Mouse (Mus musculus) T-helper 17 cell (primary cell): Measurements from ENCODE around the gene Slc25a18.

Source experiments
- in situ Hi-C, 2 experiments: fragments of 300-600 bp; cut with MboI, MseI; formaldehyde crosslinking; loops; 1 replicate in 1 of 2; 2 replicates in 1 of 2; pipeline ENCODE4 v1.15.1; 2025; ENCODE audit warnings: high pct_unique_total_duplicates in 2 of 2

The Slc25a18 gene

DNA sequence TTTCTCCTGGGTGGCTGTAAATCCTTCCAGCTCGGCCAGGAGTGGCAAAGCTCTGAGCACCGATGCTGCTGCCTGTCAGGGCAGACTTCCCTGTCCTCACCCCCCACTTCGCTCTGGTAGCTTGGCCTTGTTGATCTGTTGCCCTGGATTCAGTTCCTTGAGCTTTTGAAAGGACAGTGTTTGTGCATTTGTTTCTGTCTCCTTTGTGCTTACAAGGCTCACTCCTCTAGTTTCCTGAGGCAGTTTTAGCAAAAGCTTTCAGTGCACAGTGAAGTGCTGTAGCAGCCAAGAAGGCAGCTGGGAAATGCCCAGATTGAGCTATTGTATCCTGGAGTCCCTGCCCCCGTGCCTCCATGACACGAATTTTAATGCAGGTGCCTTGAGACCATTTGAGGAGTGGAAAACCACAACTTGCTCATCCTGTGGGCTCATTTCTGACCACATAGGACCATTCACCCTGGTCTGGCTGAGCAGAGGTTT lies at the start of gene Slc25a18:
Gene Slc25a18, plus strand, starts transcription at position 430 of the 480 bp plus-strand sequence.
- in situ Hi-C loops, result no loop called here

DNA sequence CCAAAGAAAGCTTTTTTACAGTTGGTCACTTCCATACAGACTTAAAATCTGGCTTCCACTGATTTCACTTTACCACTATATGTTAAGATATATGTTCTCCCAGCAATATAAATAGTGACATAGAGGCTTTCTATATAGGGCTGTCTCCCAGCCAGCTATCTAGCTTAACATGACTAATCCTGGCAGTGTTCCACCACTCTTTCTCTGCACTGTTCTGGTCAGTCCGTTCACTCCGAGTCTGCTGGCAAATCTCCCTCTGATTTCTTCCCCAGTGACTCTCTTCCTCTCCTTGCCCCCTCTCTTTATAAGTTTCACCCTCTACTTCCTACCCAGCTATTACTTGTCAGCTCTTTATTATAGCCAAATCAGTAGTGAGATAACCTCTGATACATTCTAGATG lies 47.4 kb upstream of the Slc25a18 start:
- in situ Hi-C loops, result no loop called here

DNA sequence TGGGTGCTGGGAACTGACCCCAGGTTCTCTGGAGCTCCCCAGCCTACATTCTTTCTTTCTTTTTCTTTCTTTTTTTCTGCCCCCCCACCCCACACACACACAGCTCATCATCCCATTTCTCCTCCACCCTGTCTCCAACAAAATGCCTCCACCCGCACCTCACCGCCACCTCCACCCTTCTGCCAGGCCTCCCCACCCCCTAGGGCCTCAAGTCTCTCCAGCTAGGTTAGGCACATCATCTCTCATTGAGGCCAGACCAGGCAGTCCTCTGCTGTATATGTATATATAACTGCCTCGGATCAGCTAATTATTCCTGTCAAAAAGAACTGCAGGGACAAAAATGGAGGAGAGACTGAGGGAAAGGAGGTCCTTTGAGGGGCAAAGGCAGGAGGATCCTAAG lies 37.4 kb upstream of the Slc25a18 start:
- in situ Hi-C loops, result no loop called here

DNA sequence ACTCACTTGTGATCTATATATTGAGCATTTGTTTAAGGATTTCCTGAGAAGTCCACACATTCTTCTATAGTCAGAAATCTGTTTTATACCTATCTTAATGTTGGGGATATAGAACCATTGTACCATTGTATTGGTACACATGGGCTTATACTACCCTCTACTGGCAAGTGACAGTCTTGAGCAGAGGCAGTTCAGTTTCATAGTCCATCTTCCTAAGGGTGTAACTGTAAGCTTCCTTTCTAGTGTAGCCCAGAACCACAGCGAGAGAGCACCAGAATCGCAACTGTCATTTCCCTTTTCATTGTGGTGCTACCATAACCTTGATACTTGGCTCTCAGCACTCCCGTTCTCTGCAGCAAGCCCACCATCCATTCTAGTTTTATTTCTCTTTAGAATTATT lies 36.8 kb upstream of the Slc25a18 start:
- in situ Hi-C loops, result no loop called here

DNA sequence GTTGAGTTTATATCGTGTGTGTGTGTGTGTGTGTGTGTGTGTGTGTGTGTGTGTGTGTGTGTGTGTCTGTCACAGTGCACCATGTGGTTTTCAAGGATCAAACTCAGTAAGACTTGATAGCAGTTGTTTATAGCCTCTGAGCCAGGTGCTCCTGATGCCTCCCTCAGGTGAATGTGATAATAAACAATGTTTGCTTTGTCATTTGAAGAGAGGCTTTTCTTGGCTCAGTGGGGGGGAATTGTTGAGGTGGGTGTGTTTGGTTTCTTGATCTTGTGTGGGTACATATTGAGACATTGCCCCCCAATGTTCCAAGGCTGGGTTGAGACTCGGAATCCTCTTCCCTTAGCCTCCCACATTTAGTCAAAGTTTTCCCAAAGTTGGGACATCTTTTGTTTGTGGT lies 30.2 kb upstream of the Slc25a18 start:
- in situ Hi-C loops, result no loop called here

DNA sequence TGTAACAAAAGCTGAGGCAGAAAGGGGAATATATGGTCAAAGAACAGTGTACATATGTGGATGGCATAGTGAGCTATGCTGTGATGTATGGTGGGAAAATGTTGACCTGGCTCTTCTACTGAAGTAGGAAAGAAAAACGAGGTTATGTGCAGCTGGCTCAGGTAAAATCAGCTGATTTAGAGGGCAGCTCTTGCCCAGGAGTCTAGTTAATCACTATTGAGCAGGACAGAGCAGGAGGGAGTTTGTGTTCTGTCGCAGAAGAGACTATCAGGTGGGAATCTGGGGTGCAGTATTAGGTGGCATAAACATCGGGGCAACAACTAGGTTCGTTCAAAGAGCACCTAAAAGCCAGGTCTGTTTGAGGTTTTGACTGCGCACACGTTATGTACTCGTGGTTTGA lies 29.1 kb upstream of the Slc25a18 start:
- in situ Hi-C loops, result no loop called here

DNA sequence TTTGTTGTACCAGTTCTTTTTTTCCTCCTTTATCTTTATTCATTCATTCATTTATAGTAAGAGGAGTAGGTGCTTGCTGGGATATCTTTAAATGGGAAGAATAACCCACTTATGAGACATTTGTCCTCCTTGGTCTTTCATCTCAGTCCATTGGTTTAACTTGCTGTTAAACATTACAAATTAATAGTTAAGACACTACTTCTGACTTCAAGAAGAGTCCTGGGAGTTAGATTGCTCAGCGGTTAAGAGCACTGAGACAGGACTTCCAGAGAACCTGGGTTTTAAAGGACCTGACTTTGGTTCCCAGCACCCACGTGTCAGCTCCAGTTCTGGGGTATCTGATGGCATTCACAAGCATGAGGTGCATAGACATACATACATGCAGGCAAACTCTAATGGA lies 27.0 kb upstream of the Slc25a18 start:
- in situ Hi-C loops, result no loop called here

DNA sequence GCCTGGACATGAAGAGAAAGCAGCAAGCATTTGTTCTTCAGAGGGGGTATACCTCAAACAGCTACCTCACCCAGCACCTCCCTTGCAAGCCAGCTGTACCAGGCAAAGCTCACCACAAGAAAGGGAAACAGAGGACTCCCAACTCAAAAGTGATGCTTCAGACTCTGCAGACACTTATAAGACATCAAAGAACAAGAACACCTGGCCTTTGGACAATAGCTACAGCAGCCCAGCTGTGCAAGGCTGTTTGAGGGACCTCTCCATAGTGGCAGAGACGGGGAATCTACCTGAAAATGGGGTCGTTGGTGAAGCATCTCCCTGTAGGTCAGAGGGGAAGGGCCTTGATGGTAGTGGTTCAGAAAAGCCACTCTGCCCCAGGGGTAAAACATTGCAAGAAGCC lies 12.2 kb upstream of the Slc25a18 start:
- in situ Hi-C loops, result loop anchor here in 1 of 2 experiments (10.0 kb wide), 1 partner anchor 274 kb away; no protein-coding TSS in a partner anchor

DNA sequence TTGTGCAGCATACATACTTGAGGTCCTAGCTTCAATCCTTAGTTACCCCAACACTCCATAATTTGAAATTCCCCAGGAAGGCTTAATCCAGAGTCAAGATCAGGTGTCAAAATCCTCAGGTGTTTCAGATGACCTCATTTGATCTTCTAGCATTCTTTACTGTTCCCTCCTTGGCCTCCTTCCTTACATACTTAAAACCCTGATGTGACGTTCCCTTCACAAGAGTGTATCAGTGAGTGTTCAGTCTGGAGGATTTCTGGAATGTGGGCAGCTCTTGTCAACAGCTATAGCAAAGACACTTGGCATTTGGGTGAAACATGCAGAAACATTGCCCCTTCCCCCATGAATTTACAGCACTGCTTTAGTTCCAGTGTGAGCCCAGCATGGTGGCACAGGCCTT lies 3.4 kb upstream of the Slc25a18 start:
- in situ Hi-C loops, result loop anchor here in 1 of 2 experiments (10.0 kb wide), 1 partner anchor 265 kb away; no protein-coding TSS in a partner anchor

DNA sequence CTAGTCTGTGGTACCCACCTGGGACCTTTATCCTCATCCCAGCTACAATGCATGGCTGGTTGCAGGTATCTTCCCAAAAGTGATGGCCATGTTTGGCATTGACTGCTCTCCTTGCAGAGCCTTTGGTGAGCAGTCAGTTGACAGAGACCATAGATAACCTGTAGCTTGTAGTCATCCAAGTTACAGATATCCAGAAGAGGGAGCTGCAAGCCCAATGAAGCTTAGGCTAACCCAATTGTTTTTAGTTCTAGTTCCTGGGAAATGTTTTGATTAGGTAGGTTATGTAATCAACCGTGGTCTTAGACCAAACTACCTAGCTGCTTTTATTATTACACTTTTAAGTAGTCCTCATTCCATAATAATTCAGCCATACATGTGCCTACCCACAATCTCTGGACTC lies 2.0 kb upstream of the Slc25a18 start:
- in situ Hi-C loops, result no loop called here

DNA sequence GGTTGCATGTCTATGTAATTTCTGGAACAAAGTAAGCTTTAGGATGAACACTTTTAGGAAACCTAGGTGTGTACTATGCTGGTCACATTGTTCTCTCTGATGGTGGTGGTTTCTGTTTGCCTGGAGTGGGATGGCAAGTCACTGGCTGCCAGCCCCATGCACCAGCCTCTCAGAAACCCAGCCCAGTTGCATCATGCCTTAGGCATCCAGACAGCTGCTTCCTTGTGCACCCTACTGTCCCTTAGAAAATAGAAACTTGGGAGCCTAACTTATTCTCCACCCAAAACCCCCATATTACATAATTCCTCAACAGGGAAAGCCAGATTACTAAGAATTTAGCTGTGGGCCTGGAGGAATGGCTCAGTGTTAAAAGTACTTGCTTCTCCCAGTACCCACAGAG lies 1.4 kb upstream of the Slc25a18 start:
- in situ Hi-C loops, result no loop called here

DNA sequence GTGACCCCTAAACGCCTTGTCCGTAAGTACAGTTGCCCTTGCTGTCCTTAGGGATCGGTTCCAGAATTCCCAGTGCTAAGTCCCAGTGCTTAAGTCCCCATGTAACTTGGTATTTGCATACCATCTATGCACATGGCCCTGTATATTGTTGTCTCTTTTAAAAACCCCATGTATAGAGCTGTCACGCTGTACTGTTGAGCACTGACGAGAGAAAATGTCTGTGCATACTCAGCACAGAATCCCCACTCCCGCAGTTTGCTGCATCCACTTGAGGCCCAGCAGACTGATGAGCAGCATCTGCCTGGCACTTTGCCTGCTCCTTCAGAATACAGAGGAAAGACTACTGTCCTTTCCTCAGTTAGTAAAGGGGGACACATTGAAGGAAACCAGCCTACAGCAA lies 385 bp downstream of the Slc25a18 start:
- in situ Hi-C loops, result no loop called here

DNA sequence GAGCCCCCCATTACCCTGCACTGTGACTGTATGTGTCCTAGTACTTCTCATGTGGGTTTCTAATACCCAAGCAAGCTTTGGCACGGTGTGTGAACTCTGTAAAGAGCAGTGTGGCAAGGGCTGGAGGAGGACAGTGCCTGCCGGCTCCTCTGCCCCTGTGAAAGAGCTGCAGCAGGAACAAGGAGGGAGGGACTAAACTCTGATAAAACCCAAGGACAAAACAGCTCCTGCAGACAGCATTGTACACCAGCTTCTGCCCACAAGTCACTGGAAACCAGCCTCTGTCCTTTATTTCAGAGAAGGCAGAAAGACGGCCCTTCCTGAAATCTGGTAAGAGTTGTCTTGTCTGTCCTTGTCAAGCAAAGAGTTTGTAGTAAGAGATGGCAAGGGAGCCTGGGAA lies 2.9 kb downstream of the Slc25a18 start:
- in situ Hi-C loops, result loop anchor here in 1 of 2 experiments (5.0 kb wide), 1 partner anchor 81 kb away; no protein-coding TSS in a partner anchor

DNA sequence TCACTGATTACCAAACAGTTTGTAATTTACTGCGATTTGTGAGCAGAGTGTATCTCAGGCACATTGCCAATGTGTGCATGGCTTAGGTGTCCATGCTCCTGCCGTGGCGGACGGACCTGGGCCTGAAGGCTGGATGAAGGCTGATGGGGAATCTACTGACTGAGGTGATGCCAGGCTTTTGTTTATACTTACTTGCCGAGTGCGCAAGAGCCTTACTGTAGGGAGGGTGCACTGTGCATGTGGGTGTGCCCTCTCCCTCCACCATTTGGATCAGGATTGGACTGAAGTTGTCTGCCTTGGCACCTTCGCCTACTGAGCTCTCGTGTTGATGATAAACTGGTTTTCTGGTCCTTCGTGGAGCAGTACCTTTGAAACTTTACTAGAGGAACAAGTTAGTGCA lies 4.2 kb downstream of the Slc25a18 start:
- in situ Hi-C loops, result loop anchor here in 1 of 2 experiments (5.0 kb wide), 1 partner anchor 80 kb away; no protein-coding TSS in a partner anchor

DNA sequence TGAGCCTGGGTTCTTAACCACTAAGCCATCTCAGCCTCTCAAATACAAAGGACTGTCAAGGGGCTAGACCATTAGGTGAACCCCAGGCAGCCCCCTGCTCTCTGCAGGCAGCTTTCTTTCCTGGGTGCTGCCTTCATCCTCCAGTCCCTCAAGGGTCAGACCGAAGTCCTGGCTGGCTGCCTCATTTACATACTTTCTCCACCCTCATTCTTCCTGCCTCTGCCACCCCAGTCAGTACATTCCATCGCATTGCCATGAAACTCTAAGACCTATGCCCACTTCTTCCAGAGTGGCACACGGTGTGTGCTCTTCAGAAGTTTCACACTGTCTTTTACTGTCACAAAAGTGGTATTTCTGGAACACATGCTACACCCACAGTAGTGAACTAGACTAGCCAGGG lies 4.8 kb downstream of the Slc25a18 start:
- in situ Hi-C loops, result loop anchor here in 1 of 2 experiments (5.0 kb wide), 1 partner anchor 79 kb away; no protein-coding TSS in a partner anchor

DNA sequence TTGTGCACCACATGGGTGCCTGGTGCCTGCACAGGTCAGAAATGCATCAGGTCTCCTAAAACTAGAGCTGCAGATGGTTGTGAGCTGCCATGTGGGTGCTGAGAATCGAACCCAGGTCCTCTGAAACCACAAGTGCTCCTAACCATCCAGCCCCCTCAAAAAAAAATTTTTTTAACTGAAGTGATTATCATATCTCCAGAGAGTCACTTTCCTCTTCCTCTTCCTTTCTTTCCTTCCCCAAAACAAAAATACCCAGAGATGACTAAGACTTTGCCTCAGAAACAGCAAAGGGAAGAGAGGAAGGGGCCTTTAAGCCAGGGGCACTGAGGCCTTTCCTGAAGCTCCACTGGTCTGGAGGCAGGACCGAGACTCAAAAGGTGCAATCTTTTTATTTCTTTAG lies 9.6 kb downstream of the Slc25a18 start:
- in situ Hi-C loops, result no loop called here

DNA sequence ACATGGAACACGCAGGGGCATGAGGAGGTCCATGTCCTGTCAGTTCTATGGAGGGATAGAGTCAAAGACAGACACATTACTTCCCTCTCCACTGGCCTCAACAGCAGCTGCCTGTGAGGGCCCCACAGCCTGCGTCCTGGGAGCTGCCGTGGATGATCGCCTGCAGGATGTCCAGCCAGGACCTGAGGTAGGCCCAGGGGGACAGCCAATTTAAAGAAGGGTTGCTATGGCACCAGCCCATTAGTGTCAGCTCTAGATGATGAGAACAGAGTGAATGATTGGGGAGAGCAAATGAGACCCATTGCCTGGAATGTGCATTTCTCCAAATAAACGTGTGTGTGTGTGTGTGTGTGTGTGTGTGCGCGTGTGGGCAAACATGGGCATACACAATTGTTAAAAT lies 11.0 kb downstream of the Slc25a18 start:
- in situ Hi-C loops, result no loop called here

DNA sequence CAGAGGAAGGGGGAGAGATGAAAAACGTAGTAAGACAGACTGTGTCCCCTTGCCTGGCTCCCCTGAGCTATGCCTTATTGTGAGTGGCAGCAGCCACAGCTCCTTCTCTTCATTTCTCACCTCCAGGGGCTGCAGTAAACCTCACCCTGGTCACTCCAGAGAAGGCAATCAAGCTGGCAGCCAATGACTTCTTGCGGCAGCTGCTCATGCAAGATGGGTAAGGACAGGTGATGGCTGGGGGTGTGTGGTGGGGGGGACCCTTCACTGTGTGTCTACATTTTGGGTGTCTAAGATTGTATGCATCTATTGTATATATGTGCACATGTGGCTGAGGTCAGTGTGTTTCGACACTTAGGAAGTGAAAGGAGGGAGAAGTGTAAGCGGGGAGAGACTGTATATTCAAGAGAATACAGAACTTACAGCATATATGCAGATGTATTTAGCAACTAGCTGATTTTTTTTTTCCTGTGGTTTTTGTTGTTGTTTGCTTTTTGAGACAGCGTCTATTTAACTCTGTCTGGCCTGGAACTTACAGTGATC lies 14.8 kb downstream of the Slc25a18 start:
- in situ Hi-C loops, result no loop called here

DNA sequence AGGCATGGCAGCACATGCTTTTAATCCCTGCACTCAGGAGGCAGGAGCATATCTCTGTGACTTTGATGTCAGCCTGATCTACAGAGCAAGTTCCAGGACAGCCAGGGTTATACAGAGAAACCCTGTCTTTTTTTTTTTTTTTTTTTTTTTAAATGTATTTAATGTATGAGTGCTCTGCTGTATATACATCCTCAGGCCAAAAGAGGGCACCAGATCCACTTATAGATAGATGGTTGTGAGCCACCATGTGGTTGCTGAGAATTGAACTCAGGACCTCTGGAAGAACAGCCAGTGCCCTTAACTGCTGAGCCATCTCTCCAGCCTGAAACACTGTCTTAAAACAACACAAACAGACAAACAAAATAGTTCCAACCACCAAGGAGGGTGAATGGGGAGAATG lies 15.5 kb downstream of the Slc25a18 start:
- in situ Hi-C loops, result no loop called here

DNA sequence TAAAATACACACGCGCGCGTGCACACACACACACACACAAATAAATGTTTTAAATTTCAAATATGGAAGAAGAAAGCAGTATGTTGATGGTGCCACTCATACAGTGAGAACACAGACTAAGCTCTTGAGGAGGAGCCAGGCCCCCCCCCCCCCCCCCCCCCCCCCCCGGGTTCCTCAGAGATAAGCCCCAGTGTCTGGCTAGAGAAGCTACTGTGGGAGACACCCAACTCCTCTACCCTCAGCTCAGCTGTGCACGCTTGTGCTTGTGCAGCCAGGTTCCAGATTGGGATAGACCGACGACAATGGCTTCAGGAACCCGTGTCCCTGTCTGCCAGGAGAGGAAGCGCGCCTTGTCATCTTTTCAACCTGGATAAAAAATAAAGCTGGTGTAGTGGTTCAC lies 16.8 kb downstream of the Slc25a18 start:
- in situ Hi-C loops, result no loop called here

DNA sequence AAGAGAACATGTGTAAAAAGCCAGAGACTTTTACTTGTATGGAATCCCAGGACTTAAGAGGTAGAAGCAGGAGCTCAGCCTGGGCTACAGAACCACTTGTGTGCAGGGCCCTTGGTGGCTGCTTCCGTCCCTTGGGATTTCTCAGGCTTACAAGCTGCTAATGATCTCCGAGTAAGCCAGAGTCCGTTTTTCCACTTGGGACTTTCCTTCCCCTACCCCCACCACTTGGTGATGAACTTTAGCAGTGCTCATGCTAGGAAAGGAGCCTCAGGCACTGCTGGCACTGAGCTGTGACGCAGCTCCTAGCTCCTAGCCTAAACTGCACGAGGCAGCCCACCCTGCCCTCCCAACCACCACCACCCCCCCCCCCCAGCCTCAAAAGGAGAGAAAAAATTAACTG lies 17.3 kb downstream of the Slc25a18 start:
- in situ Hi-C loops, result no loop called here

DNA sequence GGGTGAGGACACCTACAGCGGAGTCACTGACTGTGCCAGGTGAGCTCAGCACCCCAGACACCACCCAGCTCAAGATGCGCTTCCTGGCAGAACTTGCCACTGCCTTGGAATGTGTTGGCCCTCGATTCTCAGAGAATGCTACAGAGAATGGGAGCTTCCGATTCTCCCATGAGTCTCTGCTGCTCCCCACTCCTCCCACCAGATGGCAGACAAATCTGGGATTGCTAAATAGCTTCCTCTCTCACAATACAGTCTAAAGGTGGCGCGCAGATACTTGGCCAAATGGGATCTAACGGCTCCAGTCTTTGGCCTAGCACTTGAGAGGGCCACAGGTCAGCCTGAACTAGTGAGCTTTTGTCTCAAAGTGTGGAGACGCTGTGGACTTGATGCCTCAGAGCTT lies 19.6 kb downstream of the Slc25a18 start:
- in situ Hi-C loops, result no loop called here

DNA sequence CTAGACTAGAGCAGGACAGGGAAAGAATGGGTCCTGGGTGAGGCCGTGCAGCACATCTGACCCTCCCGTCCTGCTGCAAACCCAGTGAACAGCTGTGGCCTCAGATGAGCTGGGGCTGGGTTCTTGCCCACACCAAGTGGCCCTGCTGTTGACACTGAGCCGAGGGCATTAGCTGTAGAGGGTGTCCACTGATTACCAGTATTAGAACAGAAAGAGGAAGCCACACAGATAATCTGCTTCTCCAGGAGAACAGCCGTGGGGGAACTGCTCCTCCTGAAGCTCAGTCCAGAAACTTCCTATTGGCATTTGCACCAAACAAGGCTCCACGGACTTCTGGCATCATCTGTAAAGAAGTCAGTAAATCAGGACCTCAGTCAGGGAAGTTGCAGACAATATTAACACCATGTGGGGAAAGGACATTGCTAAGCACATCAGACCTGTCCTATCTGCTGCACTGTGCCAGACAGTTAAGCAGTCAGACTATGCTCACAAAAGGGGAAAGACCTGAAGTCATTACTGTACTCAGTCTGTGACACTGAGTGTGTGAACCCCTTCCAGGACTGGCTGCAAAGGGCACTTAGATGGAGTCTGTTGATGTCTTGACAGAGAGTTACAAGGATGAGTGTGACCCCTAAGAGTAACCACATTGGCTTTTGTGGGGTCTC lies 22.2 kb downstream of the Slc25a18 start:
- in situ Hi-C loops, result loop anchor here in 1 of 2 experiments (5.0 kb wide), 1 partner anchor 272 kb away; no protein-coding TSS in a partner anchor
